Mouse (Mus musculus) right cerebral cortex, postnatal 4 days (tissue): ENCODE measurements around the gene Stk39.
"Not testable (repeated sequence)": the region's sequence is repeated elsewhere in the genome, so short reads cannot be mapped to it uniquely, and the experiment has no call there.

Experiments used
- DNase-seq: peaks from one replicate; pipeline ENCODE4 v3.0.0-alpha.2; 2022

Gene Stk39

GRCm38 (mm10) chr2:68270836-68271235 lies 201.2 kb downstream of the Stk39 start:
- no peak for DNase-seq

GRCm38 (mm10) chr2:68269646-68270045 lies 202.4 kb downstream of the Stk39 start:
- no peak for DNase-seq

GRCm38 (mm10) chr2:68264826-68265225 lies 207.2 kb downstream of the Stk39 start:
- DNase-seq: no peak

- DNase-seq: no peak
These were observed 211.2 kb downstream of the Stk39 start for GRCm38 (mm10) chr2:68260911-68261310.

GRCm38 (mm10) chr2:68257571-68257970 lies 214.5 kb downstream of the Stk39 start:
- DNase-seq: no peak

- DNase-seq: no peak
These were observed 215.6 kb downstream of the Stk39 start for GRCm38 (mm10) chr2:68256472-68256871.

- DNase-seq: no peak
These were observed 217.3 kb downstream of the Stk39 start for GRCm38 (mm10) chr2:68254756-68255155.

- DNase-seq: no peak
These were observed 218.8 kb downstream of the Stk39 start for GRCm38 (mm10) chr2:68253222-68253621.

- no peak for DNase-seq
These were observed 219.9 kb downstream of the Stk39 start for GRCm38 (mm10) chr2:68252048-68252758.

- no peak for DNase-seq
These were observed 221.2 kb downstream of the Stk39 start for GRCm38 (mm10) chr2:68250897-68251296.

GRCm38 (mm10) chr2:68249855-68250424 lies 222.1 kb downstream of the Stk39 start:
- no peak for DNase-seq

- no peak for DNase-seq
These were observed 225.8 kb downstream of the Stk39 start for GRCm38 (mm10) chr2:68246284-68246683.

GRCm38 (mm10) chr2:68244556-68244955 lies 227.5 kb downstream of the Stk39 start:
- no peak for DNase-seq

GRCm38 (mm10) chr2:68243879-68244553 lies 228.1 kb downstream of the Stk39 start:
- no peak for DNase-seq

- DNase-seq: no peak
These were observed 228.8 kb downstream of the Stk39 start for GRCm38 (mm10) chr2:68243273-68243672.

GRCm38 (mm10) chr2:68242069-68242468 lies 230.0 kb downstream of the Stk39 start:
- DNase-seq: no peak

- no peak for DNase-seq
These were observed 230.4 kb downstream of the Stk39 start for GRCm38 (mm10) chr2:68241640-68242039.

GRCm38 (mm10) chr2:68239415-68239814 lies 232.7 kb downstream of the Stk39 start:
- DNase-seq: not testable (repeated sequence)

- DNase-seq: no peak
These were observed 239.1 kb downstream of the Stk39 start for GRCm38 (mm10) chr2:68232929-68233328.

- no peak for DNase-seq
These were observed 242.2 kb downstream of the Stk39 start for GRCm38 (mm10) chr2:68229872-68230271.

GRCm38 (mm10) chr2:68229081-68229480 lies 243.0 kb downstream of the Stk39 start:
- no peak for DNase-seq

GRCm38 (mm10) chr2:68222227-68222873 lies 249.7 kb downstream of the Stk39 start:
- no peak for DNase-seq

- DNase-seq: no peak
These were observed 250.8 kb downstream of the Stk39 start for GRCm38 (mm10) chr2:68221226-68221625.

- no peak for DNase-seq
These were observed 252.2 kb downstream of the Stk39 start for GRCm38 (mm10) chr2:68219823-68220222.
